Mouse (Mus musculus) kidney, embryonic 16.5 days (tissue): ENCODE measurements around the gene Ank. TPM values are rescaled to one million over a fixed set of nuclear protein-coding genes. Genes with fewer than 3 reads are reported as not detected.

Experiments used
- ATAC-seq: fragments of 200-750 bp; cut with Nextera tagmentation; 2 replicates; pipeline ENCODE4 v1.8.0; 2017; ENCODE audit warnings: moderate TSS enrichment; ENCODE audit not compliant: low FRiP score, low TSS enrichment
- H3K27ac ChIP-seq: fragments of 300-500 bp; sonication (generic); 2 replicates; pipeline ENCODE4 v1.5.1; 2014; ENCODE audit warnings: low read length
- H3K27me3 ChIP-seq: fragments of 300-500 bp; sonication (generic); 2 replicates; pipeline ENCODE4 v1.6.1; 2014; ENCODE audit warnings: low read length, control low read depth, mixed read lengths; ENCODE audit not compliant: insufficient read depth
- H3K36me3 ChIP-seq: fragments of 300-500 bp; sonication (generic); 2 replicates; pipeline ENCODE4 v1.6.1; 2014; ENCODE audit warnings: low read length, control low read depth, mixed read lengths; ENCODE audit not compliant: insufficient read depth
- H3K4me1 ChIP-seq: fragments of 300-500 bp; sonication (generic); 2 replicates; pipeline ENCODE4 v1.6.1; 2014; ENCODE audit warnings: low read length, control low read depth, mixed read lengths; ENCODE audit not compliant: insufficient read depth
- H3K4me2 ChIP-seq: fragments of 300-500 bp; sonication (generic); replicated peaks from 2 replicates; pipeline ENCODE4 v1.6.1; 2014; ENCODE audit warnings: low read depth, low read length
- H3K4me3 ChIP-seq: fragments of 300-500 bp; sonication (generic); 2 replicates; pipeline ENCODE4 v1.5.1; 2014; ENCODE audit warnings: mild to moderate bottlenecking, low read length
- H3K9ac ChIP-seq: fragments of 300-500 bp; sonication (generic); replicated peaks from 2 replicates; pipeline ENCODE4 v1.6.1; 2014; ENCODE audit warnings: low read length
- H3K9me3 ChIP-seq: fragments of 300-500 bp; sonication (generic); 2 replicates; pipeline ENCODE4 v1.6.1; 2016; ENCODE audit warnings: low read length, control low read depth
- WGBS: fragments of 180-500 bp; shearing (Covaris S2); extraction: QIAGEN DNeasy Blood & Tissue Kit; methylation state at CpG from one replicate; pipeline ENCODE4 v1.1.7; 2014; 5-methylcytosine and 5-hydroxymethylcytosine counted together
- polyA plus RNA-seq: library from polyadenylated mRNA; unstranded; fragments of >200 nt; fragmentation: Nextera tagmentation; extraction: Ambion mirVana; gene quantifications from 2 replicates; pipeline ENCODE4 v1.2.1, GENCODE M21; 2015

Ank gene
- polyA plus RNA-seq, 1 experiment from 2014 or later: 7.2 TPM

DNA sequence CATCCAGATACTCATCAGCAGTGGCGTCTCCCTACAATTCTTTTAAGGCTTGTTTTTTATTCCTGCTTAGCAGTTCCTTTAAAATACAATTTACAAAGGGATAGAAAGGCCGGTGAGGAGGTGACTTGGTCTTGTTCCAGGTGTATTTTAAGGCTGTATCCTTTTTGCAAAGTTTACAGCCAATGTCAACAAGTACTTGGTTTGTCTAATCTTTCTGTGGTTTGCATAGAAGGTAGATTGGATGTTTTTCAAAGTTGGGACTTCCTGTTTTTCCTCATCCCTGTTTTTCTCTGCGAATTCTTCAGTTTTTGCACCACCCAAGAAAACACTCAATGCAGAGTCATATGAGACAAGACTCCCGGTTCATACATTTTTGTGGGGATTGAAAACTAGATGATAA lies 62.4 kb downstream of the Ank start:
- H3K27me3 ChIP-seq: no peaks in the 10 kb centered on the region
- 69% methylated on average over 4 of the region's 4 CpGs for WGBS
- ATAC-seq: no peak

DNA sequence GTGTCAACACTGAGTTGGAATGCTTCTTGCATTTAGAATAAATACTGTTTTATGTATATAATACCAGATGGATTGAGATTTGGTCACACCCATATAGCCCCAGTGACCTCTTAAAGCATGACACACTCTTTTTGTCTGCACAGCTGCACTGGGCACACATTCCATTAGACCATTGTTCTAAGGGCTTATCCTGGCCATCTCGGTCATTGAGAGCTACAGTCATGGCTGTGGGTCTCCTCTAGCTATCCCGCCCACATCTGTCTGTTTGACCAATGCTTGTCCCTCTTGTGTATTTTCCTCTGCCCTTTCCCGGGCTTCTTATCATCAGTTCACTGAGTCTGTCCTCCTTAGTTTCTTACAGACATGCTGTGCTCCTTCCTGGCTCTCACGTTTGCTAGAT lies 63.5 kb downstream of the Ank start:
- Histone ChIP-seq H3K4me2 (no peak overlapping the region), H3K4me3 (no peak overlapping the region), H3K4me1 (peaks cover 7% of the 10 kb centered on the region), H3K27ac (no peak overlapping the region), H3K9me3 (no peaks in the 10 kb centered on the region), H3K27me3 (no peaks in the 10 kb centered on the region), H3K9ac (no peak overlapping the region), H3K36me3 (no peaks in the 10 kb centered on the region)
- WGBS: 71% methylated on average over 4 of the region's 4 CpGs
- no peak for ATAC-seq

More for the DNA sequence above, 62.4 kb downstream of the Ank start:
- Histone ChIP-seq H3K9ac (no peak overlapping the region), H3K4me2 (no peak overlapping the region), H3K36me3 (no peaks in the 10 kb centered on the region), H3K9me3 (no peaks in the 10 kb centered on the region), H3K27ac (no peak overlapping the region), H3K4me3 (no peak overlapping the region), H3K4me1 (peaks cover 8% of the 10 kb centered on the region)

GRCm38 (mm10) chr15:27533036-27533435 lies 66.6 kb downstream of the Ank start:
- H3K4me2 ChIP-seq: no peak overlapping the region
- H3K9me3 ChIP-seq: no peaks in the 10 kb centered on the region
- H3K9ac ChIP-seq: no peak overlapping the region
- no peak overlapping the region for H3K27ac ChIP-seq
- no peak overlapping the region for H3K4me3 ChIP-seq
- H3K4me1 ChIP-seq: peaks cover 15% of the 10 kb centered on the region
- ATAC-seq: no peak
- no peaks in the 10 kb centered on the region for H3K36me3 ChIP-seq
- no peaks in the 10 kb centered on the region for H3K27me3 ChIP-seq
- 46% methylated on average over 3 of the region's 3 CpGs for WGBS

GRCm38 (mm10) chr15:27535681-27536080 lies 69.2 kb downstream of the Ank start:
- Histone ChIP-seq H3K9me3 (no peaks in the 10 kb centered on the region), H3K4me3 (no peak overlapping the region), H3K4me2 (no peak overlapping the region), H3K36me3 (no peaks in the 10 kb centered on the region), H3K27me3 (no peaks in the 10 kb centered on the region), H3K9ac (no peak overlapping the region), H3K4me1 (peaks cover 26% of the 10 kb centered on the region), H3K27ac (no peak overlapping the region)
- ATAC-seq: no peak
- 90% methylated on average over 4 of the region's 4 CpGs for WGBS

GRCm38 (mm10) chr15:27536186-27536585 lies 69.7 kb downstream of the Ank start:
- H3K4me3 ChIP-seq: no peak overlapping the region
- H3K36me3 ChIP-seq: no peaks in the 10 kb centered on the region
- H3K4me2 ChIP-seq: no peak overlapping the region
- WGBS: 86% methylated on average over 7 of the region's 7 CpGs
- H3K27me3 ChIP-seq: no peaks in the 10 kb centered on the region
- no peaks in the 10 kb centered on the region for H3K9me3 ChIP-seq
- H3K4me1 ChIP-seq: peaks cover 26% of the 10 kb centered on the region
- ATAC-seq: no peak
- H3K27ac ChIP-seq: no peak overlapping the region
- H3K9ac ChIP-seq: no peak overlapping the region

DNA sequence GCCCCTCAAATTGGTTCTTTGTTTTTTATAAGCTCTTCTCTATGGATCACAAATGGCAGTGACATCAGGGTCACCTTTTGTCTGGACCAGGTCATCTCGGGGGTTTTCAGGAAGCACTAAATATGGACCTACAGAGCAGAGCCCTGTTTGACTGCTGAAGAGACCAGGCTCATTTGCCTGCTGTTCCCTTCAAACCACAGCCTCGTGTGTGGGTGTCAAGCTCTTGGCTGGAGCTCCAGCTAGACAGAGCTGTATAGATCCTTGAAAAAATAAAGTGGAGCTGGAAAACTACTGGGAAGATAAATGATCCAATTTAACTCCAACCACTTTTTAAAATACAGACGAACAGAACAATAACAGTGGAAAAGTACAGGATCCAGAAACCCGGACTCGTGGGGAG lies 70.3 kb downstream of the Ank start:
- H3K36me3 ChIP-seq: no peaks in the 10 kb centered on the region
- no peak for ATAC-seq
- no peaks in the 10 kb centered on the region for H3K9me3 ChIP-seq
- H3K27ac ChIP-seq: 0 out of 2 replicates have a peak overlapping the region, but pooled peaks have one; percentile 49
- no peak overlapping the region for H3K4me2 ChIP-seq
- 29% methylated on average over 5 of the region's 5 CpGs for WGBS
- H3K4me1 ChIP-seq: peaks cover 26% of the 10 kb centered on the region
- no peaks in the 10 kb centered on the region for H3K27me3 ChIP-seq
- no peak overlapping the region for H3K9ac ChIP-seq
- H3K4me3 ChIP-seq: no peak overlapping the region

GRCm38 (mm10) chr15:27537519-27538223 lies 71.2 kb downstream of the Ank start:
- no peak for ATAC-seq
- H3K27me3 ChIP-seq: no peaks in the 10 kb centered on the region
- no peak overlapping the region for H3K4me2 ChIP-seq
- WGBS: 68% methylated on average over 4 of the region's 4 CpGs
- H3K36me3 ChIP-seq: no peaks in the 10 kb centered on the region
- no peaks in the 10 kb centered on the region for H3K9me3 ChIP-seq
- no peak overlapping the region for H3K9ac ChIP-seq
- H3K4me1 ChIP-seq: peaks cover 26% of the 10 kb centered on the region
- H3K27ac ChIP-seq: no peak overlapping the region
- no peak overlapping the region for H3K4me3 ChIP-seq

GRCm38 (mm10) chr15:27539745-27540144 lies 73.3 kb downstream of the Ank start:
- Histone ChIP-seq H3K27me3 (no peaks in the 10 kb centered on the region), H3K36me3 (no peaks in the 10 kb centered on the region), H3K4me2 (no peak overlapping the region), H3K9me3 (no peaks in the 10 kb centered on the region), H3K9ac (no peak overlapping the region), H3K4me1 (peaks cover 26% of the 10 kb centered on the region), H3K4me3 (no peak overlapping the region), H3K27ac (no peak overlapping the region)
- ATAC-seq: no peak
- WGBS: 88% methylated on average over 9 of the region's 9 CpGs

DNA sequence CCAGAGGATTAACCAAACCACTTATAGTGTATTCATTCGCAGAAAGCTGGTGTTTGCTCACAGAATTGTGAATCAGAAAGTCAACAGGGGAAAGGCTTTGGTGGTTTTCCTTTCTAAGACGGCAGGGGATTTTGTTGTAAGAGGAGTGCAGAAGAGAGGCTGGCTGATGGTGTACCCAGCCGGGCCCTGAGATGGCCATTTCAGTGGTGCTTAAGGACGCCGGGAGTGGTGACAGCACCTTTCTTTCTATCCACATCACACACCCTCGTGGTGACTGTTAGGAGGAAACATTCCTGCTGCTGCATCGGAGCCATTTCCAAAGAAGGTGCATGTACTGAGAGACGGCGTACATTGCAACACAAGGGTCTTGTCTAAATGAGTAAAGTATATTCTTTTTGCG lies 78.7 kb downstream of the Ank start:
- WGBS: 93% methylated on average over 10 of the region's 10 CpGs
- H3K36me3 ChIP-seq: no peaks in the 10 kb centered on the region
- no peaks in the 10 kb centered on the region for H3K27me3 ChIP-seq
- no peak for ATAC-seq
- no peak overlapping the region for H3K9ac ChIP-seq
- H3K4me3 ChIP-seq: no peak overlapping the region
- no peaks in the 10 kb centered on the region for H3K9me3 ChIP-seq
- H3K4me2 ChIP-seq: no peak overlapping the region
- no peaks in the 10 kb centered on the region for H3K4me1 ChIP-seq
- no peak overlapping the region for H3K27ac ChIP-seq

DNA sequence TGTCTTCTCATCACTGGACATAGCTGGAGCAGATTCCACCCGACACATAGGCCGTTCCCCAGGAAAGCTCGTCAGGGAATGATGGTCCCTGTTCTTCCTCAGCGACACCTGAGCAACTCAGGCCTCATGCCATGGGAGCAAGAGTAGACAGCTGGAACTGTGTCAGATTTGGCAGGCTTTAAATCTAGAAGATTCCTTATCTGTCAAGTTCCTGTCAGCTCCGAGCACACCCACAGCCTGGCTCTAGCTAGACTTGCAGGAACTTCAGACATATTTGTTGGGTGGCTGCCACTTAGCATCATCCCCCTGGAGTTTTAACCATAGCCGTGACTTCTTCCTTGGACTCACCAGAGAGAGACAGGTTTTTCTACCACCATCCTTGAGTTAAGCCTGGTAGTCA lies 81.6 kb downstream of the Ank start:
- no peak overlapping the region for H3K27ac ChIP-seq
- H3K4me3 ChIP-seq: no peak overlapping the region
- no peak for ATAC-seq
- H3K4me2 ChIP-seq: no peak overlapping the region
- no peaks in the 10 kb centered on the region for H3K4me1 ChIP-seq
- H3K36me3 ChIP-seq: no peaks in the 10 kb centered on the region
- WGBS: 80% methylated on average over 6 of the region's 6 CpGs
- H3K9me3 ChIP-seq: no peaks in the 10 kb centered on the region
- no peak overlapping the region for H3K9ac ChIP-seq
- no peaks in the 10 kb centered on the region for H3K27me3 ChIP-seq
